Mouse (Mus musculus): ENCODE measurements around the gene Ptger4. TPM values are rescaled to one million over a fixed set of nuclear protein-coding genes. Genes with fewer than 3 reads are reported as not detected.

Gene Ptger4
- total RNA-seq, 1 experiment from 2014 or later: 4.0 TPM

GRCm38 (mm10) chr15:5158827-5159226 is 85.2 kb downstream of the Ptger4 start:
- no peak for DNase-seq

DNA sequence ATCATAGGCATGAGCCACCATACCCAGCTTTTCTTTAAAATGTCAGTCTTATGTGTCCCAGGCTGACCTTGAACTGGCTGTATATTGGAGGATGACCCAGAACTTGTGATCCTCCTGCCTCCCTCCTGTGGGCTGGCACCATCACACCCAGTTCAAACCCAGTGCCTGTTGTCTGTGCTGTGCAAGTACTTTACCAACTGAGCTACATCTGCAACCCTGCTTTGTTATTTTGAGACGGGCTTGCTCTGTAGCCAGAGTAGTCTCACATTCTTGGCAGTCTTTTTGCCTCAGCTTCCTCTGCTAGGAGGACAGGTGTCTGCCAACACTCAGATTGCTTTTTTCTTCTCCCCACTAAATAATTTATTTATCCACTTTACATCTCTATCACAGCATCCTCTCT is 86.6 kb downstream of the Ptger4 start:
- DNase-seq: no peak

Other genes starting within 250 kb of the Ptger4 start
- 6.2 and 7.6 TPM in 2 replicates for gene C7, start 180.4 kb downstream of the Ptger4 start, total RNA-seq (2021)
- gene Card6, start 135.6 kb downstream of the Ptger4 start, total RNA-seq (2021): 9.0 and 12.1 TPM in 2 replicates
- gene Rpl37, start 127.5 kb downstream of the Ptger4 start, total RNA-seq (2021): 366 and 383 TPM in 2 replicates
- gene Prkaa1, start 100.3 kb downstream of the Ptger4 start, total RNA-seq (2021): 32.3 and 33.7 TPM in 2 replicates
- 53.1 and 54.6 TPM in 2 replicates for gene Ttc33, start 58.7 kb downstream of the Ptger4 start, total RNA-seq (2021)